Mouse (Mus musculus): ENCODE data around the gene Cenpb. TPM values are rescaled to one million over a fixed set of nuclear protein-coding genes. Genes with fewer than 3 reads are reported as not detected.

Gene Cenpb
- polyA plus RNA-seq, 1 experiment from 2014 or later, result 16.0 TPM

- H3K9me3 ChIP-seq (ENCODE audit: control insufficient read depth, low read length), result no peaks in the 10 kb centered on the region
- H3K4me3 ChIP-seq (replicated peaks; ENCODE audit: low read length), result no peak overlapping the region
- peaks cover 16% of the 10 kb centered on the region for H3K36me3 ChIP-seq (ENCODE audit: control insufficient read depth, insufficient read depth)
- no peak overlapping the region for H3K4me2 ChIP-seq (ENCODE audit: low read length)
- H3K9ac ChIP-seq (replicated peaks; ENCODE audit: low read depth, low read length), result no peak overlapping the region
- no peak overlapping the region for H3K27ac ChIP-seq (ENCODE audit: low read length)
- WGBS, result 73% methylated on average over 13 of the region's 13 CpGs
- H3K27me3 ChIP-seq (replicated peaks; ENCODE audit: control insufficient read depth, insufficient read depth, low read length), result no peaks in the 10 kb centered on the region
- no peak for ATAC-seq
- H3K4me1 ChIP-seq (replicated peaks; ENCODE audit: control insufficient read depth, insufficient read depth, low read length), result no peaks in the 10 kb centered on the region
Measured at GRCm38 (mm10) chr2:131145121-131145520, 34.7 kb downstream of the Cenpb start.

GRCm38 (mm10) chr2:131143007-131143780, 36.7 kb downstream of the Cenpb start:
- H3K9me3 ChIP-seq (ENCODE audit: control insufficient read depth, low read length), result no peaks in the 10 kb centered on the region
- H3K27ac ChIP-seq (ENCODE audit: low read length), result no peak overlapping the region
- 67% methylated on average over 22 of the region's 22 CpGs for WGBS
- no peaks in the 10 kb centered on the region for H3K27me3 ChIP-seq (replicated peaks; ENCODE audit: control insufficient read depth, insufficient read depth, low read length)
- no peak overlapping the region for H3K9ac ChIP-seq (replicated peaks; ENCODE audit: low read depth, low read length)
- H3K4me2 ChIP-seq (ENCODE audit: low read length), result no peak overlapping the region
- H3K36me3 ChIP-seq (ENCODE audit: control insufficient read depth, insufficient read depth), result peaks cover 12% of the 10 kb centered on the region
- peak; percentile 5; the same call in 1 of the 2 replicates for ATAC-seq
- no peaks in the 10 kb centered on the region for H3K4me1 ChIP-seq (replicated peaks; ENCODE audit: control insufficient read depth, insufficient read depth, low read length)
- no peak overlapping the region for H3K4me3 ChIP-seq (replicated peaks; ENCODE audit: low read length)

- H3K27ac ChIP-seq (ENCODE audit: low read length), result no peak overlapping the region
- H3K4me2 ChIP-seq (ENCODE audit: low read length), result no peak overlapping the region
- H3K9me3 ChIP-seq (ENCODE audit: control insufficient read depth, low read length), result no peaks in the 10 kb centered on the region
- no peaks in the 10 kb centered on the region for H3K27me3 ChIP-seq (replicated peaks; ENCODE audit: control insufficient read depth, insufficient read depth, low read length)
- ATAC-seq, result peak; percentile 40; the same call in 1 of the 2 replicates
- H3K36me3 ChIP-seq (ENCODE audit: control insufficient read depth, insufficient read depth), result peaks cover 10% of the 10 kb centered on the region
- no peak overlapping the region for H3K9ac ChIP-seq (replicated peaks; ENCODE audit: low read depth, low read length)
- no peak overlapping the region for H3K4me3 ChIP-seq (replicated peaks; ENCODE audit: low read length)
- 30% methylated on average over 18 of the region's 18 CpGs for WGBS
- no peaks in the 10 kb centered on the region for H3K4me1 ChIP-seq (replicated peaks; ENCODE audit: control insufficient read depth, insufficient read depth, low read length)
Measured at GRCm38 (mm10) chr2:131142592-131142991, 37.3 kb downstream of the Cenpb start.

GRCm38 (mm10) chr2:131141336-131141986, 38.4 kb downstream of the Cenpb start:
- H3K9ac ChIP-seq (replicated peaks; ENCODE audit: low read depth, low read length), result no peak overlapping the region
- ATAC-seq, result no peak
- 91% methylated on average over 8 of the region's 8 CpGs for WGBS
- H3K4me1 ChIP-seq (replicated peaks; ENCODE audit: control insufficient read depth, insufficient read depth, low read length), result no peaks in the 10 kb centered on the region
- H3K9me3 ChIP-seq (ENCODE audit: control insufficient read depth, low read length), result no peaks in the 10 kb centered on the region
- H3K27me3 ChIP-seq (replicated peaks; ENCODE audit: control insufficient read depth, insufficient read depth, low read length), result no peaks in the 10 kb centered on the region
- H3K27ac ChIP-seq (ENCODE audit: low read length), result no peak overlapping the region
- no peak overlapping the region for H3K4me2 ChIP-seq (ENCODE audit: low read length)
- H3K36me3 ChIP-seq (ENCODE audit: control insufficient read depth, insufficient read depth), result peaks cover 8% of the 10 kb centered on the region; the same call in 1 of the 2 replicates
- no peak overlapping the region for H3K4me3 ChIP-seq (replicated peaks; ENCODE audit: low read length)

- H3K4me3 ChIP-seq (replicated peaks; ENCODE audit: low read length), result no peak overlapping the region
- H3K27me3 ChIP-seq (replicated peaks; ENCODE audit: control insufficient read depth, insufficient read depth, low read length), result no peaks in the 10 kb centered on the region
- no peak for ATAC-seq
- no peak overlapping the region for H3K4me2 ChIP-seq (ENCODE audit: low read length)
- 68% methylated on average over 5 of the region's 5 CpGs for WGBS
- no peak overlapping the region for H3K9ac ChIP-seq (replicated peaks; ENCODE audit: low read depth, low read length)
- H3K4me1 ChIP-seq (replicated peaks; ENCODE audit: control insufficient read depth, insufficient read depth, low read length), result no peaks in the 10 kb centered on the region
- 0 out of 2 replicates have a peak, but pooled peaks cover 4% of the 10 kb centered on the region for H3K36me3 ChIP-seq (ENCODE audit: control insufficient read depth, insufficient read depth)
- no peak overlapping the region for H3K27ac ChIP-seq (ENCODE audit: low read length)
- H3K9me3 ChIP-seq (ENCODE audit: control insufficient read depth, low read length), result no peaks in the 10 kb centered on the region
Measured at GRCm38 (mm10) chr2:131140533-131140905, 39.3 kb downstream of the Cenpb start.

GRCm38 (mm10) chr2:131139886-131140532, 39.9 kb downstream of the Cenpb start:
- no peak overlapping the region for H3K4me2 ChIP-seq (ENCODE audit: low read length)
- H3K27me3 ChIP-seq (replicated peaks; ENCODE audit: control insufficient read depth, insufficient read depth, low read length), result no peaks in the 10 kb centered on the region
- H3K9ac ChIP-seq (replicated peaks; ENCODE audit: low read depth, low read length), result no peak overlapping the region
- H3K36me3 ChIP-seq (ENCODE audit: control insufficient read depth, insufficient read depth), result 0 out of 2 replicates have a peak, but pooled peaks cover 4% of the 10 kb centered on the region
- no peak overlapping the region for H3K4me3 ChIP-seq (replicated peaks; ENCODE audit: low read length)
- no peak overlapping the region for H3K27ac ChIP-seq (ENCODE audit: low read length)
- no peaks in the 10 kb centered on the region for H3K4me1 ChIP-seq (replicated peaks; ENCODE audit: control insufficient read depth, insufficient read depth, low read length)
- H3K9me3 ChIP-seq (ENCODE audit: control insufficient read depth, low read length), result no peaks in the 10 kb centered on the region
- 66% methylated on average over 5 of the region's 5 CpGs for WGBS
- ATAC-seq, result no peak

GRCm38 (mm10) chr2:131139287-131139686, 40.6 kb downstream of the Cenpb start:
- H3K4me2 ChIP-seq (ENCODE audit: low read length), result no peak overlapping the region
- WGBS, result 89% methylated on average over 5 of the region's 5 CpGs
- no peak overlapping the region for H3K27ac ChIP-seq (ENCODE audit: low read length)
- no peak overlapping the region for H3K9ac ChIP-seq (replicated peaks; ENCODE audit: low read depth, low read length)
- no peaks in the 10 kb centered on the region for H3K27me3 ChIP-seq (replicated peaks; ENCODE audit: control insufficient read depth, insufficient read depth, low read length)
- 0 out of 2 replicates have a peak, but pooled peaks cover 4% of the 10 kb centered on the region for H3K36me3 ChIP-seq (ENCODE audit: control insufficient read depth, insufficient read depth)
- no peak overlapping the region for H3K4me3 ChIP-seq (replicated peaks; ENCODE audit: low read length)
- H3K9me3 ChIP-seq (ENCODE audit: control insufficient read depth, low read length), result no peaks in the 10 kb centered on the region
- no peak for ATAC-seq
- H3K4me1 ChIP-seq (replicated peaks; ENCODE audit: control insufficient read depth, insufficient read depth, low read length), result no peaks in the 10 kb centered on the region

- 0 out of 2 replicates have a peak, but pooled peaks cover 4% of the 10 kb centered on the region for H3K36me3 ChIP-seq (ENCODE audit: control insufficient read depth, insufficient read depth)
- no peaks in the 10 kb centered on the region for H3K9me3 ChIP-seq (ENCODE audit: control insufficient read depth, low read length)
- H3K27ac ChIP-seq (ENCODE audit: low read length), result no peak overlapping the region
- no peak for ATAC-seq
- H3K4me1 ChIP-seq (replicated peaks; ENCODE audit: control insufficient read depth, insufficient read depth, low read length), result no peaks in the 10 kb centered on the region
- no peak overlapping the region for H3K4me3 ChIP-seq (replicated peaks; ENCODE audit: low read length)
- H3K9ac ChIP-seq (replicated peaks; ENCODE audit: low read depth, low read length), result no peak overlapping the region
- no peak overlapping the region for H3K4me2 ChIP-seq (ENCODE audit: low read length)
- WGBS, result 92% methylated on average over 7 of the region's 7 CpGs
- H3K27me3 ChIP-seq (replicated peaks; ENCODE audit: control insufficient read depth, insufficient read depth, low read length), result no peaks in the 10 kb centered on the region
Measured at GRCm38 (mm10) chr2:131138760-131139159, 41.1 kb downstream of the Cenpb start.

- Histone ChIP-seq H3K4me3 (replicated peaks; ENCODE audit: low read length) (no peak overlapping the region), H3K4me2 (ENCODE audit: low read length) (no peak overlapping the region), H3K27ac (ENCODE audit: low read length) (no peak overlapping the region), H3K36me3 (ENCODE audit: control insufficient read depth, insufficient read depth) (no peaks in the 10 kb centered on the region), H3K9ac (replicated peaks; ENCODE audit: low read depth, low read length) (no peak overlapping the region), H3K9me3 (ENCODE audit: control insufficient read depth, low read length) (no peaks in the 10 kb centered on the region), H3K27me3 (replicated peaks; ENCODE audit: control insufficient read depth, insufficient read depth, low read length) (no peaks in the 10 kb centered on the region), H3K4me1 (replicated peaks; ENCODE audit: control insufficient read depth, insufficient read depth, low read length) (no peaks in the 10 kb centered on the region)
- no peak for ATAC-seq
- WGBS, result 82% methylated on average over 4 of the region's 4 CpGs
Measured at GRCm38 (mm10) chr2:131138296-131138695, 41.6 kb downstream of the Cenpb start.
